Mouse (Mus musculus) splenic B cell, adult 2 months (primary cell): ENCODE measurements around the gene Cops7b.
"Not testable (repeated sequence)": the region's sequence is repeated elsewhere in the genome, so short reads cannot be mapped to it uniquely, and the experiment has no call there.

Experiments used
- DNase-seq: peaks from one replicate; pipeline ENCODE4 v3.0.0-alpha.2; 2011; ENCODE audit warnings: low read depth, low spot score
- H3K27me3 ChIP-seq: 2 replicates; pipeline ENCODE4 v1.6.1; 2012; ENCODE audit warnings: mild to moderate bottlenecking, low read length, moderate library complexity, mixed read lengths; ENCODE audit not compliant: control insufficient read depth, poor library complexity, insufficient read depth, severe bottlenecking
- H3K36me3 ChIP-seq: 2 replicates; pipeline ENCODE4 v1.6.1; 2012; ENCODE audit warnings: mild to moderate bottlenecking, low read length, moderate library complexity, mixed read lengths; ENCODE audit not compliant: control insufficient read depth, poor library complexity, insufficient read depth, severe bottlenecking

Gene Cops7b

GRCm38 (mm10) chr1:86582451-86583096 is at the start of gene Cops7b, which contains the start of gene Pde6d:
Cops7b (plus strand) TSS chr1:86582904.
Pde6d (minus strand) TSS chr1:86582629.
- H3K36me3 ChIP-seq: no peaks in the 10 kb centered on the region
- peak; percentile 93 for DNase-seq
- no peaks in the 10 kb centered on the region for H3K27me3 ChIP-seq

GRCm38 (mm10) chr1:86533411-86534130 is 49.1 kb upstream of the Cops7b start:
- DNase-seq: peak; percentile 65
- Histone ChIP-seq H3K27me3 (no peaks in the 10 kb centered on the region), H3K36me3 (peaks cover 9% of the 10 kb centered on the region)

GRCm38 (mm10) chr1:86538383-86538782 is 44.3 kb upstream of the Cops7b start:
- Histone ChIP-seq H3K27me3 (no peaks in the 10 kb centered on the region), H3K36me3 (no peaks in the 10 kb centered on the region)
- DNase-seq: peak; percentile 47

GRCm38 (mm10) chr1:86539583-86539982 is 43.1 kb upstream of the Cops7b start:
- not testable (repeated sequence) for H3K36me3 ChIP-seq, H3K27me3 ChIP-seq, DNase-seq

GRCm38 (mm10) chr1:86542584-86542983 is 40.1 kb upstream of the Cops7b start:
- H3K27me3 ChIP-seq: no peaks in the 10 kb centered on the region
- no peak for DNase-seq
- peaks cover 5% of the 10 kb centered on the region; the same call in 1 of the 2 replicates for H3K36me3 ChIP-seq

- no peak for DNase-seq
- H3K36me3 ChIP-seq: peaks cover 5% of the 10 kb centered on the region; the same call in 1 of the 2 replicates
- H3K27me3 ChIP-seq: no peaks in the 10 kb centered on the region
These were observed 35.9 kb upstream of the Cops7b start for GRCm38 (mm10) chr1:86546797-86547196.

- H3K36me3 ChIP-seq: no peaks in the 10 kb centered on the region
- no peak for DNase-seq
- H3K27me3 ChIP-seq: no peaks in the 10 kb centered on the region
These were observed 31.4 kb upstream of the Cops7b start for GRCm38 (mm10) chr1:86551299-86551698.

GRCm38 (mm10) chr1:86551877-86552276 is 30.8 kb upstream of the Cops7b start:
- H3K36me3 ChIP-seq: no peaks in the 10 kb centered on the region
- H3K27me3 ChIP-seq: no peaks in the 10 kb centered on the region
- DNase-seq: no peak

GRCm38 (mm10) chr1:86555665-86556064 is 27.0 kb upstream of the Cops7b start:
- no peak for DNase-seq
- Histone ChIP-seq H3K27me3 (no peaks in the 10 kb centered on the region), H3K36me3 (no peaks in the 10 kb centered on the region)

- Histone ChIP-seq H3K36me3 (no peaks in the 10 kb centered on the region), H3K27me3 (no peaks in the 10 kb centered on the region)
- no peak for DNase-seq
These were observed 24.8 kb upstream of the Cops7b start for GRCm38 (mm10) chr1:86557872-86558271.

- Histone ChIP-seq H3K36me3 (no peaks in the 10 kb centered on the region), H3K27me3 (no peaks in the 10 kb centered on the region)
- DNase-seq: no peak
These were observed 23.5 kb upstream of the Cops7b start for GRCm38 (mm10) chr1:86559232-86559631.

- DNase-seq: no peak
These were observed 20.0 kb upstream of the Cops7b start for GRCm38 (mm10) chr1:86562663-86563062.

GRCm38 (mm10) chr1:86568409-86568808 is 14.3 kb upstream of the Cops7b start:
- no peaks in the 10 kb centered on the region for H3K36me3 ChIP-seq
- no peaks in the 10 kb centered on the region for H3K27me3 ChIP-seq
- no peak for DNase-seq

More at GRCm38 (mm10) chr1:86562663-86563062, 20.0 kb upstream of the Cops7b start:
- no peaks in the 10 kb centered on the region for H3K36me3 ChIP-seq
- no peaks in the 10 kb centered on the region for H3K27me3 ChIP-seq

GRCm38 (mm10) chr1:86569292-86569860 is 13.3 kb upstream of the Cops7b start:
- Histone ChIP-seq H3K27me3 (no peaks in the 10 kb centered on the region; the same call in 1 of the 2 replicates), H3K36me3 (no peaks in the 10 kb centered on the region)
- no peak for DNase-seq

GRCm38 (mm10) chr1:86571381-86571780 is 11.3 kb upstream of the Cops7b start:
- DNase-seq: no peak
- no peaks in the 10 kb centered on the region for H3K36me3 ChIP-seq
- no peaks in the 10 kb centered on the region; the same call in 1 of the 2 replicates for H3K27me3 ChIP-seq
